Mouse (Mus musculus) small intestine, adult 2 months (tissue): ENCODE measurements at regions not wholly inside any gene's neighbourhood (a gene's known extent, or its start where the extent isn't known, plus 50 kb on each side); places are given as distances from the start of the nearest gene placed in this dataset.

Source experiments
- H3K27ac ChIP-seq: fragments of 200-500 bp; 2 replicates; pipeline ENCODE4 v1.5.1; 2012; ENCODE audit warnings: low read depth, low read length, control low read depth, inconsistent platforms; ENCODE audit not compliant: insufficient read depth
- H3K27me3 ChIP-seq: fragments of 200-500 bp; 2 replicates; pipeline ENCODE4 v1.6.1; 2012; ENCODE audit warnings: mild to moderate bottlenecking, moderate library complexity, low read length, inconsistent platforms; ENCODE audit not compliant: control insufficient read depth, insufficient read depth
- H3K36me3 ChIP-seq: fragments of 200-500 bp; 2 replicates; pipeline ENCODE4 v1.6.1; 2012; ENCODE audit warnings: mild to moderate bottlenecking, low read length, control low read depth, inconsistent platforms; ENCODE audit not compliant: control insufficient read depth, insufficient read depth
- H3K4me1 ChIP-seq: fragments of 200-500 bp; 2 replicates; pipeline ENCODE4 v1.6.1; 2012; ENCODE audit warnings: low read length, inconsistent platforms, mixed read lengths; ENCODE audit not compliant: control insufficient read depth, insufficient read depth, insufficient read length
- H3K4me3 ChIP-seq: fragments of 200-500 bp; 2 replicates; pipeline ENCODE4 v1.5.1; 2012; ENCODE audit warnings: low read depth, mild to moderate bottlenecking, control low read depth, inconsistent platforms, low read length, moderate library complexity
- CTCF ChIP-seq: fragments of 200-500 bp; IDR thresholded peaks from 2 replicates; pipeline ENCODE4 v1.5.1; 2012; ENCODE audit warnings: low read depth, mild to moderate bottlenecking, control low read depth, inconsistent platforms, low read length, moderate library complexity, mixed read lengths; ENCODE audit not compliant: insufficient replicate concordance, insufficient read length; ENCODE audit errors: extremely low read depth
- POLR2A ChIP-seq: fragments of 200-500 bp; IDR thresholded peaks from 2 replicates; pipeline ENCODE4 v1.6.1; 2012; ENCODE audit warnings: low read depth, mild to moderate bottlenecking, control low read depth, inconsistent platforms, low read length, moderate library complexity
- WGBS: fragments of 180-500 bp; shearing (Covaris S2); methylation state at CpG from one replicate; pipeline ENCODE4 v1.1.7; 2018; 5-methylcytosine and 5-hydroxymethylcytosine counted together

- H3K27ac ChIP-seq, result no peak overlapping the region
- H3K36me3 ChIP-seq, result no peaks in the 10 kb centered on the region
- H3K4me3 ChIP-seq, result no peak overlapping the region
- H3K27me3 ChIP-seq, result no peaks in the 10 kb centered on the region
- H3K4me1 ChIP-seq, result no peaks in the 10 kb centered on the region
- TF ChIP-seq POLR2A, result no peak
- TF ChIP-seq CTCF, result no peak
- 48% methylated on average over 6 of the region's 6 CpGs for WGBS
These were observed 60.8 kb downstream of the Rpusd4 start for GRCm38 (mm10) chr9:35328503-35328902.

DNA sequence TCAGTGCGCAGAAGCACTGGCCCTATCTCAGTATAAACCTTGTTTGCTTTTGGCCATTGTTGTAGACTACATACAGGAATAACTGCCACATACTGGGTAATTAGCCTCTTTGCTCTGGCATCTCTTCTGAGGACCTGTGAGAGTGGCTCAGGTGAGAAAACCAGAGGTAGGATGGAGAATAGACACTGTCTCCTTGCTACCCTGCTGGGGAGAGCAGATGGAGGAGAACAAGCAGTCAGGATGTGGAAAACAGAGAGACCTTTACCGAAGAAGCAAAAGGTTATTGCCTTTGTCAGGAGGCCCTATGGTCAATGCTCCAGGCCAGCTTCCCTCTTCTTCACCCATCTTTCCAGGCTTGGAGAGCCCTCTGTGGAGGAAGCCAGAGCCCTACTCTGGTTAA lies 62.7 kb downstream of the Rpusd4 start:
- TF ChIP-seq POLR2A (no peak), CTCF (no peak)
- Histone ChIP-seq H3K4me3 (no peak overlapping the region), H3K27me3 (no peaks in the 10 kb centered on the region), H3K36me3 (no peaks in the 10 kb centered on the region), H3K27ac (no peak overlapping the region), H3K4me1 (no peaks in the 10 kb centered on the region)
- WGBS, result 71% methylated on average over 2 of the region's 2 CpGs

GRCm38 (mm10) chr9:35331241-35331680 lies 63.6 kb downstream of the Rpusd4 start:
- no peak overlapping the region for H3K27ac ChIP-seq
- no peaks in the 10 kb centered on the region for H3K27me3 ChIP-seq
- no peaks in the 10 kb centered on the region for H3K4me1 ChIP-seq
- 85% methylated on average over 7 of the region's 7 CpGs for WGBS
- no peaks in the 10 kb centered on the region for H3K36me3 ChIP-seq
- TF ChIP-seq CTCF (no peak), POLR2A (no peak)
- H3K4me3 ChIP-seq, result no peak overlapping the region

- 27% methylated on average over 11 of the region's 11 CpGs for WGBS
- Histone ChIP-seq H3K4me3 (no peak overlapping the region), H3K27ac (no peak overlapping the region), H3K27me3 (0 out of 2 replicates have a peak, but pooled peaks cover 3% of the 10 kb centered on the region), H3K4me1 (no peaks in the 10 kb centered on the region), H3K36me3 (no peaks in the 10 kb centered on the region)
- no peak for TF ChIP-seq POLR2A
These were observed 65.3 kb downstream of the Rpusd4 start for GRCm38 (mm10) chr9:35332688-35333630.

- WGBS, result 49% methylated on average over 8 of the region's 8 CpGs
- H3K4me3 ChIP-seq, result no peak overlapping the region
These were observed 66.0 kb downstream of the Rpusd4 start for GRCm38 (mm10) chr9:35333631-35334005.

DNA sequence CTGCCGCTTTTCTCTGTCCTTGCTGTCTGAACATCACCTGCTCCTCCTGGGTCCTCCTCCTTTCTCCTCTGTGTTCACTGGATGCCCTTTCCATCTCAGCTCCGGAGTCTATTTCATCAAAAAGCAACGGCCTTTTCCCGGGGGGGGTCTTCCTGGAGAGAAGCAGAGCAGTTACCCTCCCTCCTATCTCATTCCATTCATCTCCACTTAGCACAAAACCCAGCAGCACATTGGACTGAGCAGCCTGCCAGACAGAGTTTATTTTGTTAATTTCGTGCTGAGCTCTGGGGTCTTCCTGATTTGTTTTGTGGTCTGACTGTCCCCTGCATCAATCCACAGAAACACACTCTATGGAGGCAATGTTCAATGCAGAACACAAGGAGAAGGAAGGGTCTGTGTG lies 66.9 kb downstream of the Rpusd4 start:
- Histone ChIP-seq H3K4me3 (no peak overlapping the region), H3K27me3 (0 out of 2 replicates have a peak, but pooled peaks cover 3% of the 10 kb centered on the region), H3K27ac (no peak overlapping the region), H3K4me1 (no peaks in the 10 kb centered on the region), H3K36me3 (no peaks in the 10 kb centered on the region)
- TF ChIP-seq CTCF, result no peak
- TF ChIP-seq POLR2A, result no peak
- WGBS, result 76% methylated on average over 5 of the region's 5 CpGs

More at GRCm38 (mm10) chr9:35333631-35334005, 66.0 kb downstream of the Rpusd4 start:
- 0 out of 2 replicates have a peak, but pooled peaks cover 3% of the 10 kb centered on the region for H3K27me3 ChIP-seq
- no peak for TF ChIP-seq CTCF
- TF ChIP-seq POLR2A, result no peak
- no peak overlapping the region for H3K27ac ChIP-seq
- no peaks in the 10 kb centered on the region for H3K4me1 ChIP-seq
- no peaks in the 10 kb centered on the region for H3K36me3 ChIP-seq

- 84% methylated on average over 3 of the region's 3 CpGs for WGBS
- 0 out of 2 replicates have a peak, but pooled peaks cover 3% of the 10 kb centered on the region for H3K27me3 ChIP-seq
- no peaks in the 10 kb centered on the region for H3K4me1 ChIP-seq
- no peak overlapping the region for H3K27ac ChIP-seq
- H3K4me3 ChIP-seq, result no peak overlapping the region
- TF ChIP-seq CTCF (no peak), POLR2A (no peak)
- H3K36me3 ChIP-seq, result no peaks in the 10 kb centered on the region
These were observed 67.5 kb downstream of the Rpusd4 start for GRCm38 (mm10) chr9:35335181-35335580.
